Mouse (Mus musculus) limb, embryonic 11.5 days (tissue): ENCODE results near the gene Zbtb44. TPM values are rescaled to one million over a fixed set of nuclear protein-coding genes. Genes with fewer than 3 reads are reported as not detected.

Experiments
- ATAC-seq: fragments of 200-750 bp; cut with Nextera tagmentation; 2 replicates; pipeline ENCODE4 v1.8.0; 2017; ENCODE audit warnings: low read depth; ENCODE audit not compliant: insufficient number of reproducible peaks, low FRiP score, low TSS enrichment
- DNase-seq: peaks from one replicate; pipeline ENCODE4 v3.0.0-alpha.2; 2015; ENCODE audit warnings: low spot score
- H3K27ac ChIP-seq: fragments of 300-500 bp; sonication (generic); replicated peaks from 2 replicates; pipeline ENCODE4 v1.5.1; 2014; ENCODE audit warnings: low read depth, mild to moderate bottlenecking, low read length
- H3K27me3 ChIP-seq: fragments of 300-500 bp; sonication (generic); 2 replicates; pipeline ENCODE4 v1.6.1; 2014; ENCODE audit warnings: mild to moderate bottlenecking, low read length, mixed read lengths; ENCODE audit not compliant: control insufficient read depth, insufficient read depth
- H3K36me3 ChIP-seq: fragments of 300-500 bp; sonication (generic); 2 replicates; pipeline ENCODE4 v1.6.1; 2014; ENCODE audit warnings: mild to moderate bottlenecking, low read length, moderate library complexity, mixed read lengths; ENCODE audit not compliant: control insufficient read depth, insufficient read depth
- H3K4me1 ChIP-seq: fragments of 300-500 bp; sonication (generic); 2 replicates; pipeline ENCODE4 v1.6.1; 2014; ENCODE audit warnings: low read length, mixed read lengths; ENCODE audit not compliant: control insufficient read depth, insufficient read depth
- H3K4me2 ChIP-seq: fragments of 300-500 bp; sonication (generic); 2 replicates; pipeline ENCODE4 v1.6.1; 2014; ENCODE audit warnings: low read depth, mild to moderate bottlenecking, moderate library complexity; ENCODE audit not compliant: severe bottlenecking
- H3K4me3 ChIP-seq: fragments of 300-500 bp; sonication (generic); 2 replicates; pipeline ENCODE4 v1.5.1; 2014; ENCODE audit warnings: low read depth, low read length
- H3K9ac ChIP-seq: fragments of 300-500 bp; sonication (generic); 2 replicates; pipeline ENCODE4 v1.6.1; 2014; ENCODE audit warnings: mild to moderate bottlenecking, low read length
- H3K9me3 ChIP-seq: fragments of 300-500 bp; sonication (generic); 2 replicates; pipeline ENCODE4 v1.6.1; 2016; ENCODE audit warnings: low read length; ENCODE audit not compliant: control insufficient read depth
- WGBS: fragments of 180-500 bp; shearing (Covaris S2); extraction: QIAGEN DNeasy Blood & Tissue Kit; methylation state at CpG from one replicate; pipeline ENCODE4 v1.1.7; 2014; 5-methylcytosine and 5-hydroxymethylcytosine counted together
- polyA plus RNA-seq: library from polyadenylated mRNA; unstranded; fragments of >200 nt; fragmentation: Nextera tagmentation; extraction: Ambion mirVana; gene quantifications from 2 replicates; pipeline ENCODE4 v1.2.1, GENCODE M21; 2014

The Zbtb44 gene
- polyA plus RNA-seq = 5.9 and 6.6 TPM in 2 replicates

- peak within 1 kb of the TSS; percentile 70 for H3K4me3 ChIP-seq
- H3K9me3 ChIP-seq = no peaks in the 10 kb centered on the region
- under 1% methylated on average over 57 of the region's 79 CpGs for WGBS
- H3K27ac ChIP-seq = peak within 1 kb of the TSS; percentile 97
- 0 out of 2 replicates have a peak, but pooled peaks cover 2% of the 10 kb centered on the region for H3K4me1 ChIP-seq
- no peak for DNase-seq
- H3K9ac ChIP-seq = peak within 1 kb of the TSS; percentile 91
- H3K27me3 ChIP-seq = no peaks in the 10 kb centered on the region
- no peaks in the 10 kb centered on the region for H3K36me3 ChIP-seq
- H3K4me2 ChIP-seq = peak within 1 kb of the TSS; percentile 66
- ATAC-seq = peak; percentile 91
Measured at GRCm38 (mm10) chr9:31030532-31031413, at the start of gene Zbtb44. Gene Zbtb44 (plus strand): TSS chr9:31030644.

GRCm38 (mm10) chr9:30985782-30986181 lies 44.7 kb upstream of the Zbtb44 start:
- no peak overlapping the region for H3K9ac ChIP-seq
- peak; percentile 45 for DNase-seq
- no peak overlapping the region for H3K4me3 ChIP-seq
- no peaks in the 10 kb centered on the region for H3K9me3 ChIP-seq
- no peak overlapping the region for H3K27ac ChIP-seq
- H3K27me3 ChIP-seq = no peaks in the 10 kb centered on the region
- H3K4me2 ChIP-seq = no peak overlapping the region
- H3K4me1 ChIP-seq = peaks cover 4% of the 10 kb centered on the region; the same call in 1 of the 2 replicates
- 36% methylated on average over 6 of the region's 6 CpGs for WGBS
- peak; percentile 65; the same call in 1 of the 2 replicates for ATAC-seq
- H3K36me3 ChIP-seq = no peaks in the 10 kb centered on the region

- DNase-seq (no peak), ATAC-seq (no peak)
- H3K4me1 ChIP-seq = no peaks in the 10 kb centered on the region
- H3K9me3 ChIP-seq = no peaks in the 10 kb centered on the region
- H3K27ac ChIP-seq = no peak overlapping the region
- H3K9ac ChIP-seq = no peak overlapping the region
- H3K4me3 ChIP-seq = no peak overlapping the region
- no peaks in the 10 kb centered on the region for H3K27me3 ChIP-seq
- H3K36me3 ChIP-seq = no peaks in the 10 kb centered on the region
- WGBS = 87% methylated on average over 5 of the region's 5 CpGs
- H3K4me2 ChIP-seq = no peak overlapping the region
Measured at GRCm38 (mm10) chr9:30993106-30993505, 37.3 kb upstream of the Zbtb44 start.

GRCm38 (mm10) chr9:30996590-30997562 lies 33.6 kb upstream of the Zbtb44 start:
- Histone ChIP-seq H3K9me3 (no peaks in the 10 kb centered on the region), H3K4me2 (no peak overlapping the region), H3K36me3 (no peaks in the 10 kb centered on the region), H3K27me3 (no peaks in the 10 kb centered on the region), H3K27ac (no peak overlapping the region), H3K9ac (no peak overlapping the region), H3K4me3 (no peak overlapping the region), H3K4me1 (no peaks in the 10 kb centered on the region)
- DNase-seq (no peak), ATAC-seq (no peak)
- 77% methylated on average over 12 of the region's 12 CpGs for WGBS

- Histone ChIP-seq H3K4me3 (no peak overlapping the region), H3K27me3 (no peaks in the 10 kb centered on the region), H3K4me1 (no peaks in the 10 kb centered on the region), H3K36me3 (no peaks in the 10 kb centered on the region), H3K9ac (no peak overlapping the region), H3K4me2 (no peak overlapping the region), H3K27ac (no peak overlapping the region), H3K9me3 (no peaks in the 10 kb centered on the region)
- DNase-seq (no peak), ATAC-seq (no peak)
- WGBS = 75% methylated on average over 10 of the region's 10 CpGs
Measured at GRCm38 (mm10) chr9:31000641-31001040, 29.8 kb upstream of the Zbtb44 start.

GRCm38 (mm10) chr9:31002528-31002927 lies 27.9 kb upstream of the Zbtb44 start:
- no peak for ATAC-seq
- no peak overlapping the region for H3K9ac ChIP-seq
- H3K9me3 ChIP-seq = no peaks in the 10 kb centered on the region
- no peaks in the 10 kb centered on the region for H3K36me3 ChIP-seq
- H3K27ac ChIP-seq = no peak overlapping the region
- no peak for DNase-seq
- no peaks in the 10 kb centered on the region for H3K4me1 ChIP-seq
- H3K4me2 ChIP-seq = no peak overlapping the region
- H3K4me3 ChIP-seq = no peak overlapping the region
- H3K27me3 ChIP-seq = no peaks in the 10 kb centered on the region
- WGBS = 79% methylated on average over 4 of the region's 4 CpGs

- DNase-seq (no peak), ATAC-seq (no peak)
- H3K4me2 ChIP-seq = no peak overlapping the region
- H3K27me3 ChIP-seq = no peaks in the 10 kb centered on the region
- no peaks in the 10 kb centered on the region for H3K4me1 ChIP-seq
- WGBS = 73% methylated on average over 2 of the region's 2 CpGs
- no peaks in the 10 kb centered on the region for H3K36me3 ChIP-seq
- H3K27ac ChIP-seq = no peak overlapping the region
- H3K4me3 ChIP-seq = no peak overlapping the region
- no peaks in the 10 kb centered on the region for H3K9me3 ChIP-seq
- H3K9ac ChIP-seq = no peak overlapping the region
Measured at GRCm38 (mm10) chr9:31009334-31009733, 21.1 kb upstream of the Zbtb44 start.

GRCm38 (mm10) chr9:31010040-31010439 lies 20.4 kb upstream of the Zbtb44 start:
- H3K36me3 ChIP-seq = no peaks in the 10 kb centered on the region
- H3K9me3 ChIP-seq = no peaks in the 10 kb centered on the region
- no peak overlapping the region for H3K9ac ChIP-seq
- ATAC-seq (no peak), DNase-seq (no peak)
- no peaks in the 10 kb centered on the region for H3K27me3 ChIP-seq
- H3K4me1 ChIP-seq = no peaks in the 10 kb centered on the region
- no peak overlapping the region for H3K27ac ChIP-seq
- no peak overlapping the region for H3K4me3 ChIP-seq
- no peak overlapping the region for H3K4me2 ChIP-seq
- WGBS = 24% methylated on average over 3 of the region's 3 CpGs
